Comparison of ENCODE assay signal across 22 mouse cellular contexts in genomic region chr1:190816141-190816540, GRCm38 (mm10).
DNase-seq lines count a peak whose midpoint lies in the region; ATAC-seq and TF ChIP-seq lines count a peak whose summit lies in the region.
"Had no signal": no experiment of that assay in that cellular context is flagged by ENCODE, and none has a peak within 500 bp of the region (broad histone marks: within the 10 kb centered on the region; RNA-seq: fewer than 3 reads in every experiment).

No protein-coding gene starts in this region.

- peak; percentile 91 for DNase-seq in heart, adult 11 months
- DNase-seq in adrenal gland, postnatal 10 days = peak; percentile 70
- DNase-seq in heart, adult 8-10 months (ENCODE audit: low spot score) = peak; percentile 22
- peak; percentile 59 for DNase-seq in heart, postnatal 0 days (ENCODE audit: low spot score)
- no peak for DNase-seq in left cerebral cortex, postnatal 4 days
- no peak for DNase-seq in kidney, adult 18-20 months
- DNase-seq in urinary bladder, adult 18-20 months (ENCODE audit: low spot score in 2 of 2) = no peak
- DNase-seq: cerebellum, adult 11-12 months; cerebellum, postnatal 36 days; gastrocnemius, postnatal 14 days; kidney, adult 11 months; kidney, postnatal 25 days; lung, adult 18-20 months; right cerebral cortex, adult 18-20 months; thymus, postnatal 25 days had no signal

- H3K36me3 ChIP-seq in heart, embryonic 11.5 days (ENCODE audit: control insufficient read depth, insufficient read depth, low read length) = no peaks in the 10 kb centered on the region
- H3K36me3 ChIP-seq in heart, postnatal 0 days (replicated peaks; ENCODE audit: control insufficient read depth, insufficient read depth, low read length) = no peaks in the 10 kb centered on the region
- H3K36me3 ChIP-seq: embryonic facial prominence, embryonic 15.5 days; midbrain, embryonic 15.5 days had no signal

- intact Hi-C loops in left cerebral cortex, postnatal 4 days (cut with DNase I) = no loop called here

- peaks cover 25% of the 10 kb centered on the region for H3K4me1 ChIP-seq in heart, embryonic 11.5 days (ENCODE audit: control insufficient read depth, insufficient read depth, low read length)
- H3K4me1 ChIP-seq in heart, postnatal 0 days (ENCODE audit: control insufficient read depth, insufficient read depth) = peaks cover 17% of the 10 kb centered on the region; the same call in 1 of the 2 replicates
- H3K4me1 ChIP-seq: embryonic facial prominence, embryonic 15.5 days had no signal

- WGBS in heart, embryonic 11.5 days (ENCODE audit: insufficient replicate concordance) = 79% methylated on average over 11 of the region's 11 CpGs
- WGBS in heart, postnatal 0 days = 60% methylated on average over 11 of the region's 11 CpGs

- no peak for ATAC-seq in heart, embryonic 11.5 days (replicated peaks; ENCODE audit: insufficient number of reproducible peaks, low FRiP score, low TSS enrichment)
- peak; percentile 80 for ATAC-seq in heart, postnatal 0 days (ENCODE audit: insufficient read depth, low read depth)
- ATAC-seq: midbrain, embryonic 15.5 days had no signal

- H3K27ac ChIP-seq in heart, embryonic 11.5 days (ENCODE audit: low read depth, low read length) = no peak overlapping the region
- peak overlapping the region; percentile 22 for H3K27ac ChIP-seq in heart, postnatal 0 days (ENCODE audit: low read depth)
- H3K27ac ChIP-seq: embryonic facial prominence, embryonic 15.5 days; left cerebral cortex, adult 2 months; midbrain, embryonic 15.5 days; neural tube, embryonic 15.5 days had no signal

- no peak for TF ChIP-seq CTCF in heart, postnatal 0 days (IDR thresholded peaks at IDR 0.05; ENCODE audit: low read depth)

- H3K4me3 ChIP-seq in heart, embryonic 11.5 days (ENCODE audit: low read depth, low read length) = no peak overlapping the region
- H3K4me3 ChIP-seq in heart, postnatal 0 days (ENCODE audit: low read depth, low read length) = no peak overlapping the region
- H3K4me3 ChIP-seq: embryonic facial prominence, embryonic 15.5 days; left cerebral cortex, adult 2 months; midbrain, embryonic 15.5 days; neural tube, embryonic 15.5 days had no signal

- no peak overlapping the region for H3K4me2 ChIP-seq in heart, embryonic 11.5 days
- no peak overlapping the region for H3K4me2 ChIP-seq in heart, postnatal 0 days (ENCODE audit: low read depth, low read length)
- H3K4me2 ChIP-seq: embryonic facial prominence, embryonic 15.5 days; liver, embryonic 11.5 days; midbrain, embryonic 15.5 days; neural tube, embryonic 15.5 days had no signal

- no peak for TF ChIP-seq EP300 in heart, postnatal 0 days (IDR thresholded peaks at IDR 0.05; ENCODE audit: low read depth)

- no peak overlapping the region for H3K9ac ChIP-seq in heart, embryonic 11.5 days (ENCODE audit: low read depth, low read length)
- 0 out of 2 replicates have a peak overlapping the region, but pooled peaks have one; percentile 26 for H3K9ac ChIP-seq in heart, postnatal 0 days (replicated peaks; ENCODE audit: low read depth, low read length)
- H3K9ac ChIP-seq: embryonic facial prominence, embryonic 15.5 days; midbrain, embryonic 15.5 days; neural tube, embryonic 15.5 days had no signal

- no peaks in the 10 kb centered on the region for H3K9me3 ChIP-seq in heart, embryonic 11.5 days (replicated peaks; ENCODE audit: control insufficient read depth, low read length)
- H3K9me3 ChIP-seq in heart, postnatal 0 days (replicated peaks; ENCODE audit: control insufficient read depth, low read length) = no peaks in the 10 kb centered on the region
- H3K9me3 ChIP-seq: embryonic facial prominence, embryonic 15.5 days; midbrain, embryonic 15.5 days; neural tube, embryonic 15.5 days had no signal

- no peaks in the 10 kb centered on the region for H3K27me3 ChIP-seq in heart, embryonic 11.5 days (ENCODE audit: control insufficient read depth, insufficient read depth, low read length)
- no peaks in the 10 kb centered on the region for H3K27me3 ChIP-seq in heart, postnatal 0 days (ENCODE audit: control insufficient read depth, insufficient read depth, low read length)
- H3K27me3 ChIP-seq: CH12.LX; embryonic facial prominence, embryonic 15.5 days; midbrain, embryonic 15.5 days had no signal

Comparison
In these comparisons a context has a peak if more than half of its experiments do, and no peak if none do; other contexts are left out.
1. DNase-seq: peak in heart, adult 11 months (single experiment), adrenal gland, postnatal 10 days (single experiment), heart, adult 8-10 months (single experiment) and heart, postnatal 0 days (single experiment); none in left cerebral cortex, postnatal 4 days (single experiment), kidney, adult 18-20 months (single experiment) and urinary bladder, adult 18-20 months (0 of 2).